Mouse (Mus musculus) erythroblast, embryonic 14.5 days (primary cell): ENCODE data around the gene Iqgap3. TPM values are rescaled to one million over a fixed set of nuclear protein-coding genes. Genes with fewer than 3 reads are reported as not detected.
A peak's percentile ranks its signal among the peaks of the same experiment; 100 is the strongest.

Experiments used
- H3K27me3 ChIP-seq: 2 replicates; pipeline ENCODE4 v1.6.1; 2012; ENCODE audit warnings: inconsistent platforms; ENCODE audit not compliant: control insufficient read depth
- H3K36me3 ChIP-seq: 2 replicates; pipeline ENCODE4 v1.6.1; 2012; ENCODE audit warnings: mild to moderate bottlenecking, inconsistent platforms; ENCODE audit not compliant: control insufficient read depth
- H3K4me1 ChIP-seq: 2 replicates; pipeline ENCODE4 v1.6.1; 2012; ENCODE audit warnings: inconsistent platforms; ENCODE audit not compliant: control insufficient read depth
- H3K4me3 ChIP-seq: replicated peaks from 2 replicates; pipeline ENCODE3; 2012; ENCODE audit warnings: moderate library complexity, mild to moderate bottlenecking, inconsistent platforms
- H3K9me3 ChIP-seq: 2 replicates; pipeline ENCODE4 v1.6.1; 2012; ENCODE audit warnings: low read length, inconsistent platforms, mixed read lengths; ENCODE audit not compliant: control insufficient read depth
- GATA1 ChIP-seq: IDR thresholded peaks from 2 replicates; pipeline ENCODE4 v1.6.1; 2012; ENCODE audit warnings: low read length, inconsistent platforms, mixed read lengths
- TAL1 ChIP-seq: IDR thresholded peaks from 3 replicates; pipeline ENCODE4 v1.6.1; 2012; ENCODE audit warnings: low read length, inconsistent platforms, mixed read lengths
- polyA plus RNA-seq: library from polyadenylated mRNA; stranded (reverse); fragments of >175 nt; gene quantifications from 2 replicates; pipeline ENCODE4 v1.2.3, GENCODE M21; 2012

Iqgap3 gene
- polyA plus RNA-seq, 1 experiment, result 1.6 TPM

- Histone ChIP-seq H3K36me3 (peaks cover 44% of the 10 kb centered on the region), H3K4me1 (peaks cover 98% of the 10 kb centered on the region), H3K9me3 (no peaks in the 10 kb centered on the region), H3K27me3 (no peaks in the 10 kb centered on the region), H3K4me3 (no peak overlapping the region)
- TF ChIP-seq TAL1, result no peak
- no peak for TF ChIP-seq GATA1
Measured at GRCm38 (mm10) chr3:88146376-88147112, 64.8 kb downstream of the Iqgap3 start.

- Histone ChIP-seq H3K36me3 (peaks cover 48% of the 10 kb centered on the region), H3K4me1 (peaks cover 92% of the 10 kb centered on the region)
Measured at GRCm38 (mm10) chr3:88147444-88147843, 65.7 kb downstream of the Iqgap3 start.

GRCm38 (mm10) chr3:88147866-88148265 is 66.1 kb downstream of the Iqgap3 start:
- TF ChIP-seq GATA1 (no peak), TAL1 (no peak)
- Histone ChIP-seq H3K9me3 (no peaks in the 10 kb centered on the region), H3K4me3 (no peak overlapping the region), H3K4me1 (peaks cover 87% of the 10 kb centered on the region), H3K27me3 (no peaks in the 10 kb centered on the region), H3K36me3 (peaks cover 48% of the 10 kb centered on the region)

More at GRCm38 (mm10) chr3:88147444-88147843, 65.7 kb downstream of the Iqgap3 start:
- Histone ChIP-seq H3K27me3 (no peaks in the 10 kb centered on the region), H3K4me3 (no peak overlapping the region), H3K9me3 (no peaks in the 10 kb centered on the region)
- TF ChIP-seq GATA1 (no peak), TAL1 (no peak)

- Histone ChIP-seq H3K4me3 (peak overlapping the region; percentile 22), H3K4me1 (peaks cover 84% of the 10 kb centered on the region), H3K36me3 (peaks cover 50% of the 10 kb centered on the region)
Measured at GRCm38 (mm10) chr3:88148354-88148753, 66.6 kb downstream of the Iqgap3 start.

GRCm38 (mm10) chr3:88148776-88149509 is 67.2 kb downstream of the Iqgap3 start:
- no peak overlapping the region for H3K4me3 ChIP-seq
- peaks cover 81% of the 10 kb centered on the region for H3K4me1 ChIP-seq
- no peaks in the 10 kb centered on the region for H3K9me3 ChIP-seq
- peaks cover 54% of the 10 kb centered on the region for H3K36me3 ChIP-seq
- no peaks in the 10 kb centered on the region for H3K27me3 ChIP-seq
- TF ChIP-seq TAL1, result no peak
- no peak for TF ChIP-seq GATA1

More at GRCm38 (mm10) chr3:88148354-88148753, 66.6 kb downstream of the Iqgap3 start:
- Histone ChIP-seq H3K27me3 (no peaks in the 10 kb centered on the region), H3K9me3 (no peaks in the 10 kb centered on the region)
- no peak for TF ChIP-seq TAL1
- no peak for TF ChIP-seq GATA1

GRCm38 (mm10) chr3:88149510-88149974 is 67.8 kb downstream of the Iqgap3 start:
- Histone ChIP-seq H3K27me3 (no peaks in the 10 kb centered on the region), H3K36me3 (peaks cover 52% of the 10 kb centered on the region), H3K4me1 (peaks cover 78% of the 10 kb centered on the region), H3K9me3 (no peaks in the 10 kb centered on the region), H3K4me3 (no peak overlapping the region)
- TF ChIP-seq TAL1 (no peak), GATA1 (no peak)

GRCm38 (mm10) chr3:88150061-88150998 is 68.6 kb downstream of the Iqgap3 start:
- no peak overlapping the region for H3K4me3 ChIP-seq
- no peaks in the 10 kb centered on the region for H3K27me3 ChIP-seq
- TF ChIP-seq TAL1 (no peak), GATA1 (no peak)
- no peaks in the 10 kb centered on the region for H3K9me3 ChIP-seq
- peaks cover 72% of the 10 kb centered on the region for H3K4me1 ChIP-seq
- peaks cover 51% of the 10 kb centered on the region for H3K36me3 ChIP-seq

- Histone ChIP-seq H3K4me1 (peaks cover 65% of the 10 kb centered on the region), H3K36me3 (peaks cover 51% of the 10 kb centered on the region), H3K9me3 (no peaks in the 10 kb centered on the region), H3K27me3 (no peaks in the 10 kb centered on the region), H3K4me3 (no peak overlapping the region)
- TF ChIP-seq GATA1 (no peak), TAL1 (no peak)
Measured at GRCm38 (mm10) chr3:88150999-88151364, 69.2 kb downstream of the Iqgap3 start.

- Histone ChIP-seq H3K36me3 (peaks cover 61% of the 10 kb centered on the region), H3K4me3 (no peak overlapping the region), H3K27me3 (no peaks in the 10 kb centered on the region), H3K9me3 (no peaks in the 10 kb centered on the region), H3K4me1 (peaks cover 58% of the 10 kb centered on the region)
- no peak for TF ChIP-seq GATA1
- no peak for TF ChIP-seq TAL1
Measured at GRCm38 (mm10) chr3:88152056-88152455, 70.3 kb downstream of the Iqgap3 start.
